Mouse (Mus musculus) ES-E14 (cell line): ENCODE measurements around the gene Cnot10.

ENCODE experiments used
- CHD2 ChIP-seq: IDR thresholded peaks from 2 replicates; pipeline ENCODE4 v1.6.1; 2014; ENCODE audit warnings: mild to moderate bottlenecking, low read depth, low read length, inconsistent platforms
- HCFC1 ChIP-seq: IDR thresholded peaks from 2 replicates; pipeline ENCODE4 v1.6.1; 2012; ENCODE audit warnings: low read length, inconsistent platforms, borderline replicate concordance; ENCODE audit not compliant: insufficient read depth

DNA sequence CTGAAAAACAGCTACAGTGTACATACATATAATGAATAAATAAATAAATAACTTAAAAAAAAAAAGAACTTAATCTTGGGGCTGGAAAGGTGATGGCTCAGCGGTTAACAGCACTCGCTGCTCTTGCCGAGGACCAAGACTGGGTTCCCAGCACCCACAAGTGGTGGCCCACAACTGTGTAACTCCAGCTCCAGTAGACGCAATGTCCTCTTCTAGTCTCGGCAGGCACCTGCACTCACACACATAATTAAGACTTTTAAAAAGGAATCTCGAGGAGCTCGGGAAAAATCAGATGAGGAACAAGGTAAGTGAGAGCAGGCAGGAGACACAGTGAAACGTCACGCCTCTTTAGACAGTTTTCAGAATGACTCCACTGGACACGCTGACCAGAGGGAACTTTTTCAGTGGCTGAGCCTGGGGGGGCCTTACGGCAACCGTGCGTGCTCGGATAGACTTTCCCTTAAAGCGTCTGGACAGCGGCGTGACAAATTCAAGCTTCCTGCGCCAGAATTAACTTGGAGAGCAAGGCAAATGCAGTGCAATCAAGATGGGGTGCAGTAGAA lies 717 bp downstream of the Cnot10 start:
- TF ChIP-seq HCFC1 (no peak), CHD2 (no peak)
